Mouse (Mus musculus): ENCODE measurements at regions not wholly inside any gene's neighbourhood (a gene's known extent, or its start where the extent isn't known, plus 50 kb on each side); places are given as distances from the start of the nearest gene placed in this dataset.

- ATAC-seq (ENCODE audit: low FRiP score, low read depth) (no peak), DNase-seq (ENCODE audit: low spot score) (peak; percentile 48)
- 45% methylated on average over 6 of the region's 6 CpGs for WGBS
- Histone ChIP-seq H3K4me3 (replicated peaks; ENCODE audit: low read length) (no peak overlapping the region), H3K27me3 (ENCODE audit: control insufficient read depth, insufficient read depth, low read length) (no peaks in the 10 kb centered on the region), H3K9ac (ENCODE audit: low read depth, low read length, severe bottlenecking) (no peak overlapping the region), H3K27ac (replicated peaks; ENCODE audit: low read depth, low read length) (no peak overlapping the region), H3K36me3 (ENCODE audit: control insufficient read depth, insufficient read depth, low read length) (no peaks in the 10 kb centered on the region), H3K9me3 (ENCODE audit: control insufficient read depth, low read length) (no peaks in the 10 kb centered on the region), H3K4me2 (replicated peaks; ENCODE audit: low read depth, low read length, severe bottlenecking) (no peak overlapping the region), H3K4me1 (ENCODE audit: control insufficient read depth, insufficient read depth, low read length) (no peaks in the 10 kb centered on the region)
- no peak for TF ChIP-seq POLR2A (IDR thresholded peaks at IDR 0.05; ENCODE audit: borderline replicate concordance, extremely low read depth, insufficient read depth, insufficient read length)
These were observed 144.7 kb upstream of the Rpl38 start for GRCm38 (mm10) chr11:114523444-114524238.

- DNase-seq (ENCODE audit: low spot score): no peak
- Histone ChIP-seq H3K36me3 (ENCODE audit: control insufficient read depth, insufficient read depth, low read length) (no peaks in the 10 kb centered on the region), H3K27ac (replicated peaks; ENCODE audit: low read depth, low read length) (no peak overlapping the region), H3K4me3 (replicated peaks; ENCODE audit: low read length) (no peak overlapping the region), H3K9me3 (ENCODE audit: control insufficient read depth, low read length) (no peaks in the 10 kb centered on the region), H3K9ac (ENCODE audit: low read depth, low read length, severe bottlenecking) (no peak overlapping the region), H3K4me1 (ENCODE audit: control insufficient read depth, insufficient read depth, low read length) (no peaks in the 10 kb centered on the region), H3K27me3 (ENCODE audit: control insufficient read depth, insufficient read depth, low read length) (no peaks in the 10 kb centered on the region), H3K4me2 (replicated peaks; ENCODE audit: low read depth, low read length, severe bottlenecking) (no peak overlapping the region)
- no peak for TF ChIP-seq POLR2A (IDR thresholded peaks at IDR 0.05; ENCODE audit: borderline replicate concordance, extremely low read depth, insufficient read depth, insufficient read length)
- no peak for ATAC-seq (ENCODE audit: low FRiP score, low read depth)
- WGBS: 41% methylated on average over 4 of the region's 4 CpGs
These were observed 153.0 kb upstream of the Rpl38 start for GRCm38 (mm10) chr11:114515278-114515677.

GRCm38 (mm10) chr11:114514126-114514525 is 154.2 kb upstream of the Rpl38 start:
- ATAC-seq (ENCODE audit: low FRiP score, low read depth): no peak
- 89% methylated on average over 2 of the region's 2 CpGs for WGBS
- no peak overlapping the region for H3K27ac ChIP-seq (replicated peaks; ENCODE audit: low read depth, low read length)

GRCm38 (mm10) chr11:114513446-114513845 is 154.9 kb upstream of the Rpl38 start:
- no peak overlapping the region for H3K4me2 ChIP-seq (replicated peaks; ENCODE audit: low read depth, low read length, severe bottlenecking)
- H3K9ac ChIP-seq (ENCODE audit: low read depth, low read length, severe bottlenecking): no peak overlapping the region
- H3K36me3 ChIP-seq (ENCODE audit: control insufficient read depth, insufficient read depth, low read length): no peaks in the 10 kb centered on the region
- DNase-seq (ENCODE audit: low spot score) (no peak), ATAC-seq (ENCODE audit: low FRiP score, low read depth) (no peak)
- TF ChIP-seq POLR2A (IDR thresholded peaks at IDR 0.05; ENCODE audit: borderline replicate concordance, extremely low read depth, insufficient read depth, insufficient read length): no peak
- H3K9me3 ChIP-seq (ENCODE audit: control insufficient read depth, low read length): no peaks in the 10 kb centered on the region
- no peaks in the 10 kb centered on the region for H3K4me1 ChIP-seq (ENCODE audit: control insufficient read depth, insufficient read depth, low read length)
- no peaks in the 10 kb centered on the region for H3K27me3 ChIP-seq (ENCODE audit: control insufficient read depth, insufficient read depth, low read length)
- 10% methylated on average over 5 of the region's 5 CpGs for WGBS
- H3K27ac ChIP-seq (replicated peaks; ENCODE audit: low read depth, low read length): no peak overlapping the region
- no peak overlapping the region for H3K4me3 ChIP-seq (replicated peaks; ENCODE audit: low read length)

More at GRCm38 (mm10) chr11:114514126-114514525, 154.2 kb upstream of the Rpl38 start:
- H3K36me3 ChIP-seq (ENCODE audit: control insufficient read depth, insufficient read depth, low read length): no peaks in the 10 kb centered on the region
- no peak for TF ChIP-seq POLR2A (IDR thresholded peaks at IDR 0.05; ENCODE audit: borderline replicate concordance, extremely low read depth, insufficient read depth, insufficient read length)
- no peak overlapping the region for H3K4me3 ChIP-seq (replicated peaks; ENCODE audit: low read length)
- H3K4me2 ChIP-seq (replicated peaks; ENCODE audit: low read depth, low read length, severe bottlenecking): no peak overlapping the region
- H3K27me3 ChIP-seq (ENCODE audit: control insufficient read depth, insufficient read depth, low read length): no peaks in the 10 kb centered on the region
- DNase-seq (ENCODE audit: low spot score): no peak
- no peaks in the 10 kb centered on the region for H3K4me1 ChIP-seq (ENCODE audit: control insufficient read depth, insufficient read depth, low read length)
- no peak overlapping the region for H3K9ac ChIP-seq (ENCODE audit: low read depth, low read length, severe bottlenecking)
- no peaks in the 10 kb centered on the region for H3K9me3 ChIP-seq (ENCODE audit: control insufficient read depth, low read length)

- Histone ChIP-seq H3K27ac (replicated peaks; ENCODE audit: low read depth, low read length) (no peak overlapping the region), H3K4me3 (replicated peaks; ENCODE audit: low read length) (no peak overlapping the region), H3K4me1 (ENCODE audit: control insufficient read depth, insufficient read depth, low read length) (no peaks in the 10 kb centered on the region), H3K9ac (ENCODE audit: low read depth, low read length, severe bottlenecking) (no peak overlapping the region), H3K36me3 (ENCODE audit: control insufficient read depth, insufficient read depth, low read length) (no peaks in the 10 kb centered on the region), H3K27me3 (ENCODE audit: control insufficient read depth, insufficient read depth, low read length) (no peaks in the 10 kb centered on the region), H3K9me3 (ENCODE audit: control insufficient read depth, low read length) (no peaks in the 10 kb centered on the region), H3K4me2 (replicated peaks; ENCODE audit: low read depth, low read length, severe bottlenecking) (no peak overlapping the region)
- ATAC-seq (ENCODE audit: low FRiP score, low read depth): peak; percentile 44; the same call in 1 of the 2 replicates
- 11% methylated on average over 5 of the region's 5 CpGs for WGBS
- no peak for TF ChIP-seq POLR2A (IDR thresholded peaks at IDR 0.05; ENCODE audit: borderline replicate concordance, extremely low read depth, insufficient read depth, insufficient read length)
- no peak for DNase-seq (ENCODE audit: low spot score)
These were observed 156.3 kb upstream of the Rpl38 start for GRCm38 (mm10) chr11:114511994-114512393.
